Mouse (Mus musculus): ENCODE measurements around the gene Shbg. TPM values are rescaled to one million over a fixed set of nuclear protein-coding genes. Genes with fewer than 3 reads are reported as not detected.

Gene Shbg
- polyA plus RNA-seq, 1 experiment, result 0.42 TPM

DNA sequence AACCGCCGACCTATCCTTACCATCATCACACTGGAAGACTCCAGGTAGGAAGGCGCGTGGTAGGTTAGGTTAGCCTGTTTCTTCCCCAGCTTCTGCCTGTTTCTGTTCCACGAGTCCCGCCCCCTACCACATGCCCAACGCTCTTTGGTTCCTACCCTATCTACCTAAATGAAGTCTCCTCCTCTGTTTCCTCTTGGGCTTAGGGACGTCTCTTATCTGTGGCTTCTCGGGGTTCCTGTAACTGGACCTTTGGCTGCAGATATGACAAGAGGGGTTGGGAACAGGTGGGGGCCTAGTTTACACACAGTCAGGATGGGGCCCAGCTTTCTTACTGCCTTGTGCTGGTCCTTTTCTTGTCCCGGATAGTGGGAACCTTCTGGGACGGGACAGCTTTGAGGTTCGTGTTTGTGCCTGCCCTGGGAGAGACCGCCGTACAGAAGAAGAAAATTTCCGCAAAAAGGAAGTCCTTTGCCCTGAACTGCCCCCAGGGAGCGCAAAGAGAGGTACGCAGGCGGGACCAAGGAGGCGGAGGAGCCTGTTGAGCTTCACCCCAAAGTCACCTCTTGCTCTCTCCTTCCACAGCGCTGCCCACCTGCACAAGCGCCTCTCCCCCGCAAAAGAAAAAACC, 28.4 kb downstream of the Shbg start:
- H3K36me3 ChIP-seq (ENCODE audit: control insufficient read depth, insufficient read depth, low read length), result 0 out of 2 replicates have a peak, but pooled peaks cover 2% of the 10 kb centered on the region
- H3K27ac ChIP-seq (ENCODE audit: insufficient read depth, low read depth, low read length), result no peak overlapping the region
- H3K4me1 ChIP-seq (ENCODE audit: control insufficient read depth, insufficient read depth, low read length), result no peaks in the 10 kb centered on the region
- WGBS, result 90% methylated on average over 22 of the region's 22 CpGs
- no peaks in the 10 kb centered on the region for H3K27me3 ChIP-seq (replicated peaks; ENCODE audit: control insufficient read depth, insufficient read depth, low read length)
- TF ChIP-seq POLR2A (IDR thresholded peaks at IDR 0.05; ENCODE audit: low read depth, low read length) (no peak), CTCF (conservative IDR thresholded peaks at IDR 0.05; ENCODE audit: insufficient read depth, insufficient read length, low read depth, low read length) (no peak)
- H3K4me3 ChIP-seq (ENCODE audit: insufficient read depth, low read depth, low read length), result no peak overlapping the region
- DNase-seq, result no peak

DNA sequence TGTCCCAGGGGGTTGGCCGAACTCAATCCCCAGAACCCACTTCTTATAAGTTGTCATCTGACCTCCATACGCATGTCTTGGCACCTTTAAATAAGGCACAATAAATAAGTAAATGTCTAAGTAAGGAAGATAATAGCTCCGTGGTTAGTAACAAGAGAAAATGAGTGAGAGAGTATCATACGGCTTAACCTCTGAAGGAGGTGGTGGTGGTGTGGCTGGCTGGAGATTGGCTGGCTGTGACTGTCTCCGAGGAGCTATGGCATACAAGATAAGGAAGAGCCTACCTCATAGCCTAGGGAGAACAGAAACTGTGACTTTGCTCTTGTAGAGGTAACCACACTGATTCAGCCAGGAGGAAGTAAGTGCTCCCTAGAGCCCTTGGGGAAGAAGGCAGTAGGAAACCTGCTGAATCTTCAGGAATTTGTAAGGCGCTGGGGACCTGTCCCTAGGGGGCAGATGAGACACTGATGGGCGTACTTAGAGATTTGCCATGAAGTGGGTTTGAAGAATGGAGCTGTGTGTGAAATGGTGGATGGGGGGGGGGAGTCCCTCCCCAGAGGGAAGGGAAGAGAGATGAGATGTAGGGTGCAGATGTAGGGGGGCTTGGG, 31.9 kb downstream of the Shbg start:
- WGBS, result 76% methylated on average over 7 of the region's 7 CpGs

DNA sequence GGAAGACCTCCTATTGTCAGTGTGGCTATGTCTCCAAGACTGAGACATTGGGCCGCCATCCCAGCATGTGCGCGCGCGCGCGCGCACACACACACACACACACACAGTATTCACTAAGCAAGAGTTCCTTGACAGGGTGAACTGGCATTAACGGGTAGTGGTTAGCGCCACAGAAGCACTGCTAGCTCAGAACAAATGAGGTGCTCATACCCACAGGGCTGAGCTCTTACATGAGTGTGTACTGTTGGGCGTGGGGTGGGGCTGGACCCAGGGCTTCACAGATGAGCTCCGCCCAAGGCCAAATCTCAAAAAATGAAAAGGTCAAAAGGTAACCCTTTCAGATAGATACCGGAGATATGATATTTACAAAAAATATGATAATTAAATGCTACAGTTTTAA, 32.8 kb downstream of the Shbg start:
- H3K27me3 ChIP-seq (replicated peaks; ENCODE audit: control insufficient read depth, insufficient read depth, low read length), result no peaks in the 10 kb centered on the region
- no peak for TF ChIP-seq CTCF (conservative IDR thresholded peaks at IDR 0.05; ENCODE audit: insufficient read depth, insufficient read length, low read depth, low read length)
- peaks cover 4% of the 10 kb centered on the region; the same call in 1 of the 2 replicates for H3K4me1 ChIP-seq (ENCODE audit: control insufficient read depth, insufficient read depth, low read length)
- H3K4me3 ChIP-seq (ENCODE audit: insufficient read depth, low read depth, low read length), result no peak overlapping the region
- DNase-seq, result no peak
- H3K36me3 ChIP-seq (ENCODE audit: control insufficient read depth, insufficient read depth, low read length), result no peaks in the 10 kb centered on the region
- no peak overlapping the region for H3K27ac ChIP-seq (ENCODE audit: insufficient read depth, low read depth, low read length)
- WGBS, result 95% methylated on average over 13 of the region's 13 CpGs

More for the DNA sequence above, 31.9 kb downstream of the Shbg start:
- no peak overlapping the region for H3K4me3 ChIP-seq (ENCODE audit: insufficient read depth, low read depth, low read length)
- no peak for TF ChIP-seq POLR2A (IDR thresholded peaks at IDR 0.05; ENCODE audit: low read depth, low read length)
- no peak for TF ChIP-seq CTCF (conservative IDR thresholded peaks at IDR 0.05; ENCODE audit: insufficient read depth, insufficient read length, low read depth, low read length)
- 0 out of 2 replicates have a peak, but pooled peaks cover under 1% of the 10 kb centered on the region for H3K36me3 ChIP-seq (ENCODE audit: control insufficient read depth, insufficient read depth, low read length)
- no peak overlapping the region for H3K27ac ChIP-seq (ENCODE audit: insufficient read depth, low read depth, low read length)
- H3K4me1 ChIP-seq (ENCODE audit: control insufficient read depth, insufficient read depth, low read length), result peaks cover 4% of the 10 kb centered on the region; the same call in 1 of the 2 replicates
- H3K27me3 ChIP-seq (replicated peaks; ENCODE audit: control insufficient read depth, insufficient read depth, low read length), result no peaks in the 10 kb centered on the region
- no peak for DNase-seq

DNA sequence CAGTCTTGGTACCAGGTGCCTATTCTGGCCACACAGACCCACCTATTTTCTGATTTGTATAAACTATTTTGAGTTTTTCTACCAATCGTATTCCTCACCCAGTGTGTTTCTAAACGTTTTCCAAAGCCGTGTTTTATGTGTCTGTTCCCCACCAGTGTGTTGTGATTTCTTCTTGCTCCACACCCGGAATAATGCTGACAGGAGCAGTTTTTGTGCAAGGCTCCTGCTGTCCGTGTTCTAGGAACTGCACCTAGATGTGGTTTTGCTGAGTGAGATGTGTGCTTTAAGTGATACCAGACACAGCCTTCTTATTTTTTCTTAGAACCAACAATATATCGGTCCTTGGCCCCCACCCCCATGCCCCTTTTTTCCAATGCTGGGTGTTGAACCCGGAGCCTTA, 33.7 kb downstream of the Shbg start:
- TF ChIP-seq POLR2A (IDR thresholded peaks at IDR 0.05; ENCODE audit: low read depth, low read length) (no peak), CTCF (conservative IDR thresholded peaks at IDR 0.05; ENCODE audit: insufficient read depth, insufficient read length, low read depth, low read length) (no peak)
- WGBS, result 68% methylated on average over 7 of the region's 7 CpGs
- H3K4me1 ChIP-seq (ENCODE audit: control insufficient read depth, insufficient read depth, low read length), result peaks cover 4% of the 10 kb centered on the region; the same call in 1 of the 2 replicates
- H3K27ac ChIP-seq (ENCODE audit: insufficient read depth, low read depth, low read length), result no peak overlapping the region
- no peaks in the 10 kb centered on the region for H3K36me3 ChIP-seq (ENCODE audit: control insufficient read depth, insufficient read depth, low read length)
- no peaks in the 10 kb centered on the region for H3K27me3 ChIP-seq (replicated peaks; ENCODE audit: control insufficient read depth, insufficient read depth, low read length)
- H3K4me3 ChIP-seq (ENCODE audit: insufficient read depth, low read depth, low read length), result no peak overlapping the region
- DNase-seq, result no peak

DNA sequence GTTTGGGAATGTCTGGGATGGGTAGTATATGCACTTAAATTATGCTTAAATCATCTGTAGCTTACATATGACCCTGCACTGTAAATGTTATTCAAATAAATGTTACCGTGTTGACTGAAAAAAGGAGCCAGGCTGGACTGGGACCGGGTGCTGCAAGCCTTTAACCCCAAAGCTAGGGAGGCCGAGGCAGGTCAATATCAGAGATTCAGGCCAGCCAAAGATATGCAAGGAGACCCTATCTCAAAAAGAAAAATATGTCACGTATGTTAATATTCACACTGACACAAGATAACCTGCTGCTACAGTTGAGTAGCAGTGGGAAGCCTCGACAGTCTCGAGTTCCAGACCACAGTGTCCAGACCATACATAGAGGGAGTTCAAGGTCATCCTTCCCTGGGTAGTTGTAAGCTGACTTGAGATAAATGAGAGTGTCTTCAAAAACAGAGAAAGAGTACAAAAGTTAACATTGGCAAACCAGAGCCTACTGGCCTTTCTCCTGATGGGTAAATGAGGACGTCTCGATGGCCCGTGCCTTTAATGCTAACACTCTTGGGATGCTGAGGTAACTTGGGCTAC, 35.4 kb downstream of the Shbg start:
- no peak for TF ChIP-seq POLR2A (IDR thresholded peaks at IDR 0.05; ENCODE audit: low read depth, low read length)
- TF ChIP-seq CTCF (conservative IDR thresholded peaks at IDR 0.05; ENCODE audit: insufficient read depth, insufficient read length, low read depth, low read length), result no peak
- H3K36me3 ChIP-seq (ENCODE audit: control insufficient read depth, insufficient read depth, low read length), result no peaks in the 10 kb centered on the region
- no peaks in the 10 kb centered on the region for H3K27me3 ChIP-seq (replicated peaks; ENCODE audit: control insufficient read depth, insufficient read depth, low read length)
- WGBS, result 54% methylated on average over 9 of the region's 9 CpGs
- H3K27ac ChIP-seq (ENCODE audit: insufficient read depth, low read depth, low read length), result no peak overlapping the region
- H3K4me3 ChIP-seq (ENCODE audit: insufficient read depth, low read depth, low read length), result no peak overlapping the region
- peaks cover 12% of the 10 kb centered on the region; the same call in 1 of the 2 replicates for H3K4me1 ChIP-seq (ENCODE audit: control insufficient read depth, insufficient read depth, low read length)
- DNase-seq, result no peak

DNA sequence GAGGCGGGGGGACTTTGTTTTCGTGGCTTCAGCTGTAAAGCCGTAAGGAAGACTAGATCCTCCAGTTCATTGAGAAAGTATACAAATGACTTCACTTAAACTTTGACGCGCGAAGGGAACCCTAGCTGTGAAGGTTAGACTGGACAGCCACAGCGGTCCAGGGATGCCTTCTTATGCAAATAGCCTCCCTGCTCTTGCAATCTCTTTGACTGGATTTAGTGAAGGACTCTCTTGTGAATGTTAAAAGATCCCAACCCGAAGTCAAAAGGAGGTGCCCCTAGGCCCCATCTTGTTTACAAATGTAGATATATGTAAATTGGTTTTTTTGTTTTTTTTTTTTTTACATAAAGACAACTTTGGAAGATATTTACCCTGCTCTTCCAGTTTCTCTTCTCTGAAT, 35.9 kb downstream of the Shbg start:
- Histone ChIP-seq H3K27ac (ENCODE audit: insufficient read depth, low read depth, low read length) (peak overlapping the region; percentile 47), H3K4me3 (ENCODE audit: insufficient read depth, low read depth, low read length) (peak overlapping the region; percentile 96), H3K27me3 (replicated peaks; ENCODE audit: control insufficient read depth, insufficient read depth, low read length) (no peaks in the 10 kb centered on the region), H3K4me1 (ENCODE audit: control insufficient read depth, insufficient read depth, low read length) (peaks cover 12% of the 10 kb centered on the region; the same call in 1 of the 2 replicates), H3K36me3 (ENCODE audit: control insufficient read depth, insufficient read depth, low read length) (no peaks in the 10 kb centered on the region)
- TF ChIP-seq POLR2A (IDR thresholded peaks at IDR 0.05; ENCODE audit: low read depth, low read length) (no peak), CTCF (conservative IDR thresholded peaks at IDR 0.05; ENCODE audit: insufficient read depth, insufficient read length, low read depth, low read length) (no peak)
- WGBS, result under 1% methylated on average over 8 of the region's 8 CpGs
- no peak for DNase-seq

DNA sequence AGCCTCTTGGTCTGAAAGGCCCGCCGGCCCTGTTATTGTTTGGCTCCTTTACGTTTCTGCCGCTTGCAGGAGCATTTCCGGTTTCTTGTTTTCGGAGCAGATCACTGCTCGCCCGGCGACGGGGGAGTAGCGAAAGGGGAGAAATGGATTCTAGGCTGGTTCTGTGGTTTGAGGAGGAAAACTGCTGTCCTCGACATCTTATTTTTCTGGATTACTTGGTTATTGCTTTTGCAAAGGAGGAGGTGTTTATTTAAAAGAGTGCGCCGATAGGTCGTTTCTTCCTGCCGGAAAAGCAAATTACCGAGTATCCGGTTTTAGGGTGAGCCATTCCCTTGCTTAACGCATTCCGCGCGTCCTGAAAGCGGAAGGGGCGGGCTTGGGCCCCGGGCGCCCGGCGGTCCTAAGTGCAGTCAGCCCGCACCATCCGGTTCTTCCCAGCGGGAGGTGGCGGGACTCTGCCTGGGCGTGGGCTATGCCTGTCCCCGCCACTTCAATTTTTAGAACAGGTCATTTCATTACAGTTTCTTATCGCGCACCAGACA, 36.5 kb downstream of the Shbg start:
- no peaks in the 10 kb centered on the region for H3K36me3 ChIP-seq (ENCODE audit: control insufficient read depth, insufficient read depth, low read length)
- DNase-seq, result peak; percentile 97
- TF ChIP-seq CTCF (conservative IDR thresholded peaks at IDR 0.05; ENCODE audit: insufficient read depth, insufficient read length, low read depth, low read length) (no peak), POLR2A (IDR thresholded peaks at IDR 0.05; ENCODE audit: low read depth, low read length) (peak; percentile 5)
- H3K4me1 ChIP-seq (ENCODE audit: control insufficient read depth, insufficient read depth, low read length), result peaks cover 12% of the 10 kb centered on the region; the same call in 1 of the 2 replicates
- H3K27ac ChIP-seq (ENCODE audit: insufficient read depth, low read depth, low read length), result peak overlapping the region; percentile 98
- no peaks in the 10 kb centered on the region for H3K27me3 ChIP-seq (replicated peaks; ENCODE audit: control insufficient read depth, insufficient read depth, low read length)
- WGBS, result under 1% methylated on average over 36 of the region's 36 CpGs
- H3K4me3 ChIP-seq (ENCODE audit: insufficient read depth, low read depth, low read length), result peak overlapping the region; percentile 96
